Mouse (Mus musculus): ENCODE data around the gene Gm10666. TPM values are rescaled to one million over a fixed set of nuclear protein-coding genes. Genes with fewer than 3 reads are reported as not detected.
"Not testable (repeated sequence)": the region's sequence is repeated elsewhere in the genome, so short reads cannot be mapped to it uniquely, and the experiment has no call there.

Gene Gm10666
- not detected in 2 replicates for polyA plus RNA-seq (2016; fragmentation: Nextera tagmentation; extraction: Ambion mirVana)

DNA sequence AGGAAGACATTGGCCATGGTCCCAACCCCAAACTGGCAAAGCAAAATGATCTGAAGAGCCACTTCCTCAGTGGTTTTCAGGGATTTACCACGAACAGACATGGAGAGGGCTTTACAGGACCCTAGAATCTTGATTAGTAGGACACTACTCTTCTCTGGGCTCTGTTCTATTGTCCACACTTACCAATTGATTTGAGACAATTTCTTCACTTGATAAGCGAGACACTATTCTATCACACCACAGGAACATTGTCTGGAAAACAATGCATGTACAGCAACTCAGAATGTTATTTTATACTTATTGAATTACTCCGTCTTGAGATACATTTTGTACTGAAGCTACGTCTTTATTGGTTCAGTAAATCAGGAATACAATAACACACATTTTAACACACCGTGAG is at the start of gene Gm10666:
Gene Gm10666 (minus strand): TSS at position 101 of the 400 bp plus-strand sequence.
- not testable (repeated sequence) for H3K9ac ChIP-seq (replicated peaks); H3K9me3 ChIP-seq; H3K27ac ChIP-seq (replicated peaks); H3K4me3 ChIP-seq; H3K27me3 ChIP-seq; ATAC-seq (ENCODE audit: low FRiP score, low read depth); H3K4me1 ChIP-seq; H3K36me3 ChIP-seq; H3K4me2 ChIP-seq (replicated peaks)
- no CpG with 5 or more reads among the region's 5 CpGs for WGBS

DNA sequence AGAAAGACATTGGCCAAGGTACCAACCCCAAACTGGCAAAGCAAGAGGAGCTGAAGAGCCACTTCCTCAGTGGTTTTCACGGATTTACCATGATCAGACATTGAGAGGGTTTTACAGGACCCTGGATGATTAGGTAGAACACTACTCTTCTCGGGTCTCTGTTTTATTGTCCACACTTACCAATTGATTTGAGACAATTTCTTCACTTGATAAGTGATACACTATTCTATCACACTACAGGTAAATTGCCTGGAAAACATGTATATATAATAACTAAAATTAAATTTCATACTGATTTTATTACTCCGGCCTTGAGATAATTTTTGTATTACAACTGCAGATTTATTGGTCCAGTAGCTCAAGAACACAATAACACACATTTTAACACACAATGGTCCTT is 29.4 kb upstream of the Gm10666 start, which contains the start of gene Vmn1r142:
Gene Vmn1r142 (minus strand): TSS at position 101 of the 400 bp plus-strand sequence.
- H3K27ac ChIP-seq (replicated peaks); H3K4me1 ChIP-seq; H3K9me3 ChIP-seq; H3K27me3 ChIP-seq; ATAC-seq (ENCODE audit: low FRiP score, low read depth); H3K4me2 ChIP-seq (replicated peaks); H3K4me3 ChIP-seq; H3K36me3 ChIP-seq; H3K9ac ChIP-seq (replicated peaks): not testable (repeated sequence)
- no CpG with 5 or more reads among the region's 3 CpGs for WGBS

DNA sequence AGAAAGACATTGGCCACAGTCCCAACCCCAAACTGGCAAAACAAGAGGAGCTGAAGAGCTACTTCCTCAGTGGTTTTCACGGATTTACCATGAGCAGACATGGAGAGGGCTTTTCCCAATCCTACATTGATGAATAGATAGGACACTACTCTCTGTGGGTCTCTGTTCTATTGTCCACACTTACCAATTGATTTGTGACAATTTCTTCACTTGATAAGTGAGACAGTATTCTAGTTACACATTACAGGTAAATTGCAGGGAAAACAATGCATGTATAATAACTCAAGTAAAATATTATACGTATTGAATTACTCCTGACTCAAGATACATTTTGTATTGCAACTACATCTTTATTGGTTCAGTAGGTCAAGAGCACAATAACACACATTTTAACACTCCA is 16.4 kb downstream of the Gm10666 start, which contains the start of gene Gm16451:
Gene Gm16451 (minus strand): TSS at position 101 of the 400 bp plus-strand sequence.
- H3K4me3 ChIP-seq; H3K9me3 ChIP-seq; H3K27me3 ChIP-seq; H3K9ac ChIP-seq (replicated peaks); H3K4me1 ChIP-seq; ATAC-seq (ENCODE audit: low FRiP score, low read depth); H3K27ac ChIP-seq (replicated peaks); H3K36me3 ChIP-seq; H3K4me2 ChIP-seq (replicated peaks): not testable (repeated sequence)
- no CpG with 5 or more reads among the region's 2 CpGs for WGBS

Other genes starting within 250 kb of the Gm10666 start
- gene Gm5891, start 213.4 kb downstream of the Gm10666 start, polyA plus RNA-seq (2016; fragmentation: Nextera tagmentation; extraction: Ambion mirVana) = not detected in 2 replicates
- gene Vmn1r137, start 140.2 kb downstream of the Gm10666 start, polyA plus RNA-seq (2016; fragmentation: Nextera tagmentation; extraction: Ambion mirVana) = not detected in 2 replicates
- gene Vmn1r138, start 105.8 kb downstream of the Gm10666 start, polyA plus RNA-seq (2016; fragmentation: Nextera tagmentation; extraction: Ambion mirVana) = not detected in 2 replicates
- gene Gm6176, start 78.4 kb downstream of the Gm10666 start, polyA plus RNA-seq (2016; fragmentation: Nextera tagmentation; extraction: Ambion mirVana) = not detected in 2 replicates
- gene Vmn1r139, start 65.7 kb downstream of the Gm10666 start, polyA plus RNA-seq (2016; fragmentation: Nextera tagmentation; extraction: Ambion mirVana) = not detected in 2 replicates
- not detected in 2 replicates for gene Gm16451, start 16.5 kb downstream of the Gm10666 start, polyA plus RNA-seq (2016; fragmentation: Nextera tagmentation; extraction: Ambion mirVana)
- gene Vmn1r142, start 29.3 kb upstream of the Gm10666 start, polyA plus RNA-seq (2016; fragmentation: Nextera tagmentation; extraction: Ambion mirVana) = not detected in 2 replicates
- not detected in 2 replicates for gene Vmn1r143, start 54.6 kb upstream of the Gm10666 start, polyA plus RNA-seq (2016; fragmentation: Nextera tagmentation; extraction: Ambion mirVana)
- gene Gm8653, start 66.5 kb upstream of the Gm10666 start, polyA plus RNA-seq (2016; fragmentation: Nextera tagmentation; extraction: Ambion mirVana) = not detected in 2 replicates
- not detected in 2 replicates for gene Gm8453, start 94.7 kb upstream of the Gm10666 start, polyA plus RNA-seq (2016; fragmentation: Nextera tagmentation; extraction: Ambion mirVana)
- gene Gm4187, start 195.0 kb upstream of the Gm10666 start, polyA plus RNA-seq (2016; fragmentation: Nextera tagmentation; extraction: Ambion mirVana) = not detected in 2 replicates
- gene Gm8660, start 236.3 kb upstream of the Gm10666 start, polyA plus RNA-seq (2016; fragmentation: Nextera tagmentation; extraction: Ambion mirVana) = not detected in 2 replicates

Data from midbrain, embryonic 12.5 days (tissue).